17 mouse cellular contexts compared by ENCODE assay signal in the genomic region with DNA sequence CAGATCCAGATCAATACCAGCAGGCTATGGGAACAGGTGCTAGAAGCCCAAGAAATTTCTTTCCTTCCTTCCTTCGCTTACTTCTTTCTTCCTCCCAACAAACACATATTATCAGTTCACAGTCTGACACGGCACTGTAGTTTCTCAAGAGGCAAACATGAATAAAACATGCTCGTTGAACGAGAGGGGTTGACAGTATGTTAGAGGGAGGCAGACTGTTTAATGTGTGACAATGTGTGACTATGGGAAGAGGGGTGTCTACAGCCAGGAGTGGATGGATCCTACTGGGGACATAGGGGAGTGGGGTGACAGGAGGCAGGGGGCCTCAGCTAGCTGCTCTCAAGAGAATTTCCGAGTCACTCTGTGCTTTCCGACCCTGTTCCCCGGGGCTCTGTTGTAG.
"Had no signal": no experiment of that assay in that cellular context is flagged by ENCODE, and none has a peak within 500 bp of the region (broad histone marks: within the 10 kb centered on the region; RNA-seq: fewer than 3 reads in every experiment).

No protein-coding gene starts in this region.

- H3K36me3 ChIP-seq: lung, embryonic 15.5 days; midbrain, embryonic 12.5 days; midbrain, embryonic 15.5 days; neural tube, embryonic 12.5 days; stomach, embryonic 15.5 days had no signal

- H3K9me3 ChIP-seq: lung, embryonic 15.5 days; midbrain, embryonic 12.5 days; midbrain, embryonic 15.5 days; neural tube, embryonic 12.5 days; stomach, embryonic 15.5 days had no signal

- H3K27ac ChIP-seq: lung, embryonic 15.5 days; macrophage; midbrain, embryonic 12.5 days; midbrain, embryonic 15.5 days; neural tube, embryonic 12.5 days; stomach, embryonic 15.5 days; stomach, postnatal 0 days had no signal

- DNase-seq: liver, postnatal 0 days; lung, adult 2 months; lung, postnatal 14 days; lung, postnatal 36 days; right cerebral cortex, postnatal 14 days; thymus, adult 2 months; thymus, postnatal 25 days; thymus, postnatal 4 days had no signal

- H3K27me3 ChIP-seq: lung, embryonic 15.5 days; megakaryocyte, embryonic 14.5 days; midbrain, embryonic 12.5 days; midbrain, embryonic 15.5 days; neural tube, embryonic 12.5 days; stomach, embryonic 15.5 days had no signal

- H3K9ac ChIP-seq: liver, postnatal 0 days; lung, embryonic 15.5 days; midbrain, embryonic 12.5 days; midbrain, embryonic 15.5 days; neural tube, embryonic 12.5 days; stomach, embryonic 15.5 days had no signal

- H3K4me2 ChIP-seq: lung, embryonic 15.5 days; midbrain, embryonic 12.5 days; midbrain, embryonic 15.5 days; neural tube, embryonic 12.5 days; stomach, embryonic 15.5 days had no signal

- H3K4me1 ChIP-seq: lung, embryonic 15.5 days; megakaryocyte, embryonic 14.5 days; midbrain, embryonic 12.5 days; midbrain, embryonic 15.5 days; neural tube, embryonic 12.5 days; stomach, embryonic 15.5 days had no signal

- H3K4me3 ChIP-seq: lung, embryonic 15.5 days; megakaryocyte, embryonic 14.5 days; midbrain, embryonic 12.5 days; midbrain, embryonic 15.5 days; neural tube, embryonic 12.5 days; stomach, embryonic 15.5 days had no signal

- ATAC-seq: liver, postnatal 0 days; lung, postnatal 0 days; midbrain, embryonic 15.5 days had no signal
